1 mouse cellular context compared by ENCODE assay signal in the genomic region with DNA sequence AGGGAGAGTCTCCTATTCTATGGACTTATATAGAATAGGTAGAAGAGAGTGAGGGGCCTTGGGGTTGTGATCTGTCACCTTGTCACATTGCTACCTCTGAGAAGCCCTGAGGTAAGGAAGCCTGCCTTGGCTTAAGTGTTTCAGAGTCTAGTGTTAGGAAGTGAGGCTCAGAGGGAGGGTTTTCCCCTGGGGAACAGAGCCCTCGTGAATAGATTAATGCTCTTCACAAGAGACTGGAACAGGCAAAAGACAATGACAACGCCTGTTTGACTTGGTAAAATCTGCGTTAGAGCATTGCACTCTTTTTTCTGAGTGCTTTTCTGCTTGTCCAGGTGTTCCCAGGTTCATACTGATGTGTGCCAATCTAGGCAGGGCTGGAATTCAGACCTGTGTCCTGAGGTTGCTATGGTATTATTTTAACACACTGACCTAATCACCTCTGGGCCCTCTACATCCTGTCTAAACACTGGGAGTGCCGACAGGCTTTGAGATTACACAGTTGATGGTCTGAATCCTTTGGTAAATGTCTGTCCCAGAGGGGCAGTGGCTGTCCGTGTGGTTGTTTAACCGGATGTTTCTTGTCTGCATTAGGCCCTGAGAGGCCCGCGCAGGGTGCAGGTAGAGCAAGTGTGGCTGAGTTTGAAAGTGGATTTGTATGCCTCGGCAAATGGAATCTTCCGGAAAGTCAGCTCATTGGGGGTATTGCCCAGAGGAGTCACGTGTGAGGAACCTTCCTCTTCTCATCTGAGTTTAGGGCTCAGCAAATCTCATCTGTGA.
TF ChIP-seq lines count a peak whose summit lies in the region.

No protein-coding gene starts in this region.

TF ChIP-seq in CH12.LX, 34 proteins besides CTCF, POLR2A, EP300 and RAD21 (continued from another document):
- TF ChIP-seq USF2 (conservative IDR thresholded peaks at IDR 0.05; ENCODE audit: low read depth, low read length) (peak; percentile 84), CHD2 (IDR thresholded peaks at IDR 0.05; ENCODE audit: low read length) (0 out of 2 replicates have a peak, but pooled peaks have one; percentile 30), SMC3 (IDR thresholded peaks at IDR 0.05; ENCODE audit: low read depth, low read length) (peak; percentile 9; the same call in 1 of the 2 replicates), ETS1 (conservative IDR thresholded peaks at IDR 0.05; ENCODE audit: low read depth, low read length) (peak; percentile 84), MAZ (IDR thresholded peaks at IDR 0.05; ENCODE audit: low read depth, low read length) (0 out of 2 replicates have a peak, but pooled peaks have one; percentile 51), ZC3H11A (IDR thresholded peaks at IDR 0.05; ENCODE audit: low read depth, low read length) (no peak), MYC (IDR thresholded peaks at IDR 0.05; ENCODE audit: low read depth, low read length) (peak; percentile 42; the same call in 1 of the 2 replicates), MEF2A (IDR thresholded peaks at IDR 0.05; ENCODE audit: borderline replicate concordance, low read depth, low read length) (peak; percentile 52; the same call in 1 of the 2 replicates), BHLHE40 (IDR thresholded peaks at IDR 0.05; ENCODE audit: low read depth, low read length) (peak; percentile 95), ELF1 (IDR thresholded peaks at IDR 0.05; ENCODE audit: low read depth, low read length) (peak; percentile 53), NRF1 (IDR thresholded peaks at IDR 0.05; ENCODE audit: low read depth, low read length) (0 out of 2 replicates have a peak, but pooled peaks have one; percentile 14)
